Comparison of ENCODE assay signal across 8 mouse cellular contexts in genomic region chr10:85184964-85185608, GRCm38 (mm10). TPM values are rescaled to one million over a fixed set of nuclear protein-coding genes. Genes with fewer than 3 reads are reported as not detected.
DNase-seq lines count a peak whose midpoint lies in the region; ATAC-seq and TF ChIP-seq lines count a peak whose summit lies in the region.

Gene Cry1 (minus strand): TSS chr10:85185064.

- peak within 1 kb of the TSS; percentile 75 for H3K27ac ChIP-seq in heart, embryonic 12.5 days (ENCODE audit: poor library complexity, severe bottlenecking)
- H3K27ac ChIP-seq in kidney, embryonic 16.5 days (ENCODE audit: low read length) = peak within 1 kb of the TSS; percentile 91

- H3K4me1 ChIP-seq in erythroblast, embryonic 14.5 days (ENCODE audit: control insufficient read depth) = peaks cover 28% of the 10 kb centered on the region
- peaks cover 7% of the 10 kb centered on the region for H3K4me1 ChIP-seq in heart, embryonic 12.5 days (replicated peaks)
- H3K4me1 ChIP-seq in kidney, embryonic 16.5 days (ENCODE audit: insufficient read depth, low read length) = peaks cover 11% of the 10 kb centered on the region

- peak; percentile 97 for ATAC-seq in heart, embryonic 12.5 days (ENCODE audit: insufficient number of reproducible peaks, low FRiP score)
- ATAC-seq in kidney, embryonic 16.5 days (ENCODE audit: low FRiP score, low TSS enrichment) = peak; percentile 96

- peak within 1 kb of the TSS; percentile 48 for H3K4me3 ChIP-seq in C2C12 (ENCODE audit: insufficient read depth, poor library complexity, severe bottlenecking)
- H3K4me3 ChIP-seq in erythroblast, embryonic 14.5 days (replicated peaks) = peak within 1 kb of the TSS; percentile 77
- peak within 1 kb of the TSS; percentile 77 for H3K4me3 ChIP-seq in heart, embryonic 12.5 days
- H3K4me3 ChIP-seq in kidney, embryonic 16.5 days (ENCODE audit: low read length) = peak within 1 kb of the TSS; percentile 90

- peak; percentile 91 for DNase-seq in brain, embryonic 18.5 days (ENCODE audit: low read depth, low spot score)
- peak; percentile 92 for DNase-seq in liver
- DNase-seq in monocyte, adult 2 months (ENCODE audit: low read depth in 1 of 2, low spot score in 2 of 2) = peak; percentile 94 to 99
- DNase-seq in spleen, postnatal 14 days (ENCODE audit: low spot score in 2 of 2) = peak; percentile 84 to 86

- H3K27me3 ChIP-seq in C2C12 (ENCODE audit: control insufficient read depth, insufficient read depth, insufficient read length) = no peaks in the 10 kb centered on the region
- H3K27me3 ChIP-seq in erythroblast, embryonic 14.5 days (ENCODE audit: control insufficient read depth) = peaks cover 29% of the 10 kb centered on the region
- H3K27me3 ChIP-seq in heart, embryonic 12.5 days (replicated peaks) = no peaks in the 10 kb centered on the region
- 0 out of 2 replicates have a peak, but pooled peaks cover 2% of the 10 kb centered on the region for H3K27me3 ChIP-seq in kidney, embryonic 16.5 days (ENCODE audit: insufficient read depth, low read length)

- no peaks in the 10 kb centered on the region; the same call in 1 of the 2 replicates for H3K9me3 ChIP-seq in erythroblast, embryonic 14.5 days (ENCODE audit: control insufficient read depth, low read length)
- no peaks in the 10 kb centered on the region for H3K9me3 ChIP-seq in heart, embryonic 12.5 days (replicated peaks)
- H3K9me3 ChIP-seq in kidney, embryonic 16.5 days (ENCODE audit: low read length) = no peaks in the 10 kb centered on the region

- H3K36me3 ChIP-seq in C2C12 (ENCODE audit: control insufficient read depth, insufficient read depth) = no peaks in the 10 kb centered on the region
- no peaks in the 10 kb centered on the region for H3K36me3 ChIP-seq in erythroblast, embryonic 14.5 days (ENCODE audit: control insufficient read depth)
- H3K36me3 ChIP-seq in heart, embryonic 12.5 days = no peaks in the 10 kb centered on the region
- no peaks in the 10 kb centered on the region for H3K36me3 ChIP-seq in kidney, embryonic 16.5 days (ENCODE audit: insufficient read depth, low read length)

- under 1% methylated on average over 74 of the region's 75 CpGs for WGBS in heart, embryonic 12.5 days
- WGBS in kidney, embryonic 16.5 days = 0% methylated on average over 69 of the region's 75 CpGs

- TF ChIP-seq CTCF in C2C12 (IDR thresholded peaks at IDR 0.05; ENCODE audit: control insufficient read depth, insufficient read depth, insufficient read length) = no peak

- peak within 1 kb of the TSS; percentile 91 for H3ac ChIP-seq in C2C12 (ENCODE audit: control insufficient read depth, insufficient read length, low read depth)

- H3K4me2 ChIP-seq in heart, embryonic 12.5 days = peak within 1 kb of the TSS; percentile 99
- peak within 1 kb of the TSS; percentile 87 for H3K4me2 ChIP-seq in kidney, embryonic 16.5 days (replicated peaks; ENCODE audit: low read depth, low read length)

- peak within 1 kb of the TSS; percentile 80 for H3K9ac ChIP-seq in heart, embryonic 12.5 days
- H3K9ac ChIP-seq in kidney, embryonic 16.5 days (replicated peaks; ENCODE audit: low read length) = peak within 1 kb of the TSS; percentile 92

- no peaks in the 10 kb centered on the region for H3K79me2 ChIP-seq in C2C12 (ENCODE audit: control insufficient read depth, insufficient read depth)

- H3K79me3 ChIP-seq in C2C12 (ENCODE audit: low read depth) = no peaks in the 10 kb centered on the region

TF ChIP-seq in C2C12, 6 proteins besides CTCF, POLR2A, EP300 and RAD21:
- TF ChIP-seq USF1 (IDR thresholded peaks at IDR 0.05; ENCODE audit: low read depth) (peak; percentile 93), MAX (IDR thresholded peaks at IDR 0.05) (peak; percentile 76), CEBPB (IDR thresholded peaks at IDR 0.05; ENCODE audit: low read depth) (no peak)

RNA-seq across cellular contexts. Expression of gene Cry1, which starts in this region (rescaled TPM):
- 6.5 TPM for polyA plus RNA-seq in C2C12 (2012; fragmentation: generic; extraction: Trizol)
- 0.08 and 0.25 TPM in 2 replicates for polyA plus RNA-seq in erythroblast, embryonic 14.5 days (2012)
- polyA plus RNA-seq in heart, embryonic 12.5 days (2016; fragmentation: Nextera tagmentation; extraction: Ambion mirVana) = 20.5 and 20.8 TPM in 2 replicates
- polyA plus RNA-seq in kidney, embryonic 16.5 days (2015; fragmentation: Nextera tagmentation; extraction: Ambion mirVana) = 27.8 and 29.0 TPM in 2 replicates

Comparison
In these comparisons a context has a peak if more than half of its experiments do, and no peak if none do; other contexts are left out.
1. Peak in every context shown above with its lines: DNase-seq, ATAC-seq, H3K4me3 ChIP-seq and H3K27ac ChIP-seq.